Mouse (Mus musculus): ENCODE results near the gene Timd2.
"Not testable (repeated sequence)": the region's sequence is repeated elsewhere in the genome, so short reads cannot be mapped to it uniquely, and the experiment has no call there.

Timd2 gene

DNA sequence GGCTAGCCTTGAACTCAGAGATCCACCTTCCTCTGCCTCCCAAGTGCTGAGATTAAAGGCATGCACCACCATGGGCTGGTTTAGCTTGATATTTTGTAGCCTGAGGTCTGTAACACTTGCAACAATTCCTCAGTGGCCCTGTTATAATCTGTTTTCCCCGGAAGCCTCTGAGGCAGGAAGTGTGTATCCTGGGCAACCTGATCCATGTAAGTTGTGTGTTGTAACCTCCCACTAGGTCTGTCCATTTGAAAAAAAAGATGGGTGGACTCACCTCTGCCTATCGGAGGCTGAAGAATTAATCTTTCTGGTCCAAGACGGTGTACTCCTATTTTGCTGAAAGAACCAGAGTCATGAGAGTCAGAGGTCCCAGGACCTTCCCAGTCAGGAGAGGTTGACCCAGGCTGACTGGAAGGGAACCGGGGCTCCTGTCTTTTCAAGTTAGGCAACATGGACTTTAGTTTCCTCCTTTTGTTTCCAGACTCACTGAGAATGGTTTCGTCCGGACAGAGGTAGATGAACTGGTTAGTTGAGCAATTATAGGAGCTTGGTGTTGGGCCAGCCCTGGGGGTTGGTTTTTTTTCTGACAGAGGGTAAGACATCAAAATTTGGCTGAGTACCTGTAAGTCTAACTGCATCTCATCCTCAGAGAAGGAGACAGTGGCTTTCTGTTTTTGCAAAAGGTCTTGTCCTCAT is at the start of gene Timd2:
TSS of gene Timd2 (minus strand) at position 398 of the 693 bp plus-strand sequence.
- no peaks in the 10 kb centered on the region for H3K27me3 ChIP-seq (ENCODE audit: control insufficient read depth, insufficient read depth, low read length, poor library complexity, severe bottlenecking)
- no peak for DNase-seq (ENCODE audit: low read depth, low spot score)
- H3K36me3 ChIP-seq (ENCODE audit: control insufficient read depth, insufficient read depth, low read length, poor library complexity, severe bottlenecking) = no peaks in the 10 kb centered on the region

DNA sequence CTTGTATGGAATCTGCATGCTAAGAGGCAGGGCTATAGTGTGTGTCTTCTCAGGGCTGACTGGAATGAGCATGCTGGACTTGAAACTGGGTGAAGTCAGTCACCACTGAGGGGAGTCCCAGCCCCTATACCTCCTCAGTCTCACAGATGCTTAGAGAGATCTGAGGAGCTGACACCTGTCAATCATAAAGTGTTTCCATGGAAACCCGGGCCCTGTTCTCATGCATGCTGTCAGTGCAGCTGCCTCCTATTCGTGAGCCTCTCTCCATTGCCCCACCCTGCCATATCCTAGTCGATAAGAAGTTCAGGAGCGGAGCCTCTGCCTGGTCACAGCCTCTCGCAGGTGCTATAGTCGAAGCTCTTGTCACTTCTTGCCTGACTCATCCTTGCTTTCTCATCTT is 48.9 kb upstream of the Timd2 start:
- not testable (repeated sequence) for H3K36me3 ChIP-seq (ENCODE audit: control insufficient read depth, insufficient read depth, low read length, poor library complexity, severe bottlenecking); DNase-seq (ENCODE audit: low read depth, low spot score); H3K27me3 ChIP-seq (ENCODE audit: control insufficient read depth, insufficient read depth, low read length, poor library complexity, severe bottlenecking)

DNA sequence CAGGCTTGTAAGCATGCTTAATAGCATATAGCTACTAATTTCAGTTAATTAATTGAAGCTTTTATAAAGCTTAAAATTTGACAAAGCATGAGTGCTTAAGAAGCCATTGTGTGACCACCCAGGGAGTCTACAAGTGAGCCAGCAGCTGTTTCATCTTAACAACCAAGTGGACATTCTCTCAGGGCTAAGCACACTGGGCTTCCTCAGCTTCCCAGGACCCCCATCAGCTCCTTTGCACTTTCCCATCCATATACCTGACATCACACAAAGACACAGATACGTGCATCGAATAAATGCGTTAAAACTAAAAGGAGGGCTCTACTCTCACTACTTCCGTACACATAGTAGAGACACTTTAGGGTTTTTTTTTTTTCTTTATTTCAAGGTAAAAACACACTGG is 47.8 kb upstream of the Timd2 start:
- no peaks in the 10 kb centered on the region for H3K27me3 ChIP-seq (ENCODE audit: control insufficient read depth, insufficient read depth, low read length, poor library complexity, severe bottlenecking)
- no peaks in the 10 kb centered on the region for H3K36me3 ChIP-seq (ENCODE audit: control insufficient read depth, insufficient read depth, low read length, poor library complexity, severe bottlenecking)
- no peak for DNase-seq (ENCODE audit: low read depth, low spot score)

DNA sequence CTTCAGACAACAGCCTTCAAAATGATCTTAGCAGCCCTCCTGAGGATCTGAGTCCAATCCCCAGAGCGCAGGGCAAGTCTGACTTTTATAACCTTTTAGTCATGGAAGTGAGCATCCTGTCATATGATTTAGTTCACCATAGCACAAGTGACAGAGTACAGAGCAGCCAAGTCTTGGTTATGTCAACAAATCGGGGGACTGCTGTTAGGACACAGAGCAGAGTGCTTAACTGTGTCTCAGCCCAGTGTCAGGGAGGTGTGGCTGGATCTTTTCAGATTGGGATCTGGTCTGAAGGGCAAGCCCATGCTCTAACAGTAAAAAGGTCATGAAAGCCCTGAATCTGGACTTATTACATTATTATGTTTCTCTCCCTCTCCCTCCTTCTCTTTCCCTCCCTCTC is 46.8 kb upstream of the Timd2 start:
- no peaks in the 10 kb centered on the region for H3K36me3 ChIP-seq (ENCODE audit: control insufficient read depth, insufficient read depth, low read length, poor library complexity, severe bottlenecking)
- H3K27me3 ChIP-seq (ENCODE audit: control insufficient read depth, insufficient read depth, low read length, poor library complexity, severe bottlenecking) = no peaks in the 10 kb centered on the region
- no peak for DNase-seq (ENCODE audit: low read depth, low spot score)

DNA sequence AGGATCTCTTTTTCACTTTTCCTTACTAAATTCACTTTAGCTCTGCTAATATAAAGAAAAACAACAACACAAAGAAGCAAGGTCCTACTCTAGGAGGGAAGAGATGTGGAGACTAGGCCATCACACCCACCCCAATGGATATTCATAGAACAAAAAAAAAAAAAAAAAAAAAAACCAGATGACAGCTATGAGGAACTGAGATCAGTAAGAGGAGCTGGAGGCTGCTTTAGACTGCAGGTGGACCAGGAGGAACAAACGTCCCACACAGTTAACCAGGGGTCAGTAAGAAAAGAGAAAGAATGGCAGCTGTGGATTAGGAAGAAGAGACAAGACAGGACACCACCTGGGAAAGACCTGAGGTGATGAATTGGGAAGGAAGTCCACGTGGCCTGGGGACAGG is 41.1 kb upstream of the Timd2 start:
- Histone ChIP-seq H3K36me3 (ENCODE audit: control insufficient read depth, insufficient read depth, low read length, poor library complexity, severe bottlenecking) (no peaks in the 10 kb centered on the region), H3K27me3 (ENCODE audit: control insufficient read depth, insufficient read depth, low read length, poor library complexity, severe bottlenecking) (no peaks in the 10 kb centered on the region)
- DNase-seq (ENCODE audit: low read depth, low spot score) = peak; percentile 12

DNA sequence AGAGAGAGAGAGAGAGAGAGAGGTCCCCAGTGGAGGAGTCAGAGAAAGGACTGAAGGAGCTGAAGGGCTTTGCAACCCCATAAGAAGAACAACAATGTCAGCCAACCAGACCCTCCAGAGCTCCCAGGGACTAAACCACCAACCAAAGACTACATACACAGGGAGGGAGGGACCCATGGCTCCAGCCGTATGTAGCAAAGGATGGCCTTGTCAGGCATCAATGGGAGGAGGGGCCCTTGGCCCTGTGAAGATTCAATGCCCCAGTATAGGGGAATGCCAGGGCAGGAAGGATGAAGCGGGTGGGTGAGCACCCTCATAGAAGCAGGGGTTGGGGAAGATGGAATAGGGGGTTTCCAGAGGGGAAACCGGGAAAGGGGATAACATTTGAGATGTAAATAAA is 34.9 kb upstream of the Timd2 start:
- no peak for DNase-seq (ENCODE audit: low read depth, low spot score)
- no peaks in the 10 kb centered on the region for H3K36me3 ChIP-seq (ENCODE audit: control insufficient read depth, insufficient read depth, low read length, poor library complexity, severe bottlenecking)
- no peaks in the 10 kb centered on the region for H3K27me3 ChIP-seq (ENCODE audit: control insufficient read depth, insufficient read depth, low read length, poor library complexity, severe bottlenecking)

DNA sequence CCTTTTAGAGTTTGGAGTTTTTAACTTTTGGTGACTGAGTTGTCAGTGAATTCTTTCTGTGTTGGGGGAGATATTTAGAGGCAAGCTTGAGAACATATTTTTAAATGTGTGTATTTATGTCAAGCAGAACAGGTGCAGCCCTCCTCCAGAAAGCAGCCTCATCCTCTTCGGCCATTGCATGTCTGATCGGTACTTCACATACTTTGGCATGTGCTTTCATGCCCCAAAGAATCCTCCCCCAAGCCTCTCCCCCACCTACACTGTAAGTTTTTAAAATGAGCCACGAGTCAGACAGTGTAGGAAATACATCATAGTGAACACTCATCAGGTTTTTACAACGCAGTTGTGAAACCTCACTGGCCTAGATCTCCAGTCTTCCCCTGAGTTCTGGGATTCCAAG is 34.0 kb upstream of the Timd2 start:
- Histone ChIP-seq H3K27me3 (ENCODE audit: control insufficient read depth, insufficient read depth, low read length, poor library complexity, severe bottlenecking) (no peaks in the 10 kb centered on the region), H3K36me3 (ENCODE audit: control insufficient read depth, insufficient read depth, low read length, poor library complexity, severe bottlenecking) (no peaks in the 10 kb centered on the region)
- peak; percentile 8 for DNase-seq (ENCODE audit: low read depth, low spot score)

DNA sequence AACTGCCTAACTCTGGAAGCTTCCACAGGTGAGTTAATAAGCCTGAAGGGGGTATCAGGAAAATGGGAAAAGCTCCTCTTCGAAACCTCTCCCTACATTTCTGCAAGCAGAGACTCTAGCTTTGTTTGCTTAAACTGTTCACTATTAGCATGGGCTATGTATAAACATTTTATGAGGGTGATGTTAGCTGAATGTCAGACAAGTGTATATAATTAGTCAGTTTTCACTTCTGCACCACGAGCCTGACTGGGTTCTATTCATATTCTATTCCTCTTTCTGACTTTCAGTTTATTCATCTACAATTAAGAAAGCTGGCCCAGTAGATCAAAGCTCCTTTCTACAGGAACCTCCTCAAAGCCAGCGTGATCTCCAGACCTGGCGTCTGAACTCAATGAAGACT is 32.6 kb upstream of the Timd2 start:
- Histone ChIP-seq H3K27me3 (ENCODE audit: control insufficient read depth, insufficient read depth, low read length, poor library complexity, severe bottlenecking) (no peaks in the 10 kb centered on the region), H3K36me3 (ENCODE audit: control insufficient read depth, insufficient read depth, low read length, poor library complexity, severe bottlenecking) (no peaks in the 10 kb centered on the region)
- DNase-seq (ENCODE audit: low read depth, low spot score) = no peak

DNA sequence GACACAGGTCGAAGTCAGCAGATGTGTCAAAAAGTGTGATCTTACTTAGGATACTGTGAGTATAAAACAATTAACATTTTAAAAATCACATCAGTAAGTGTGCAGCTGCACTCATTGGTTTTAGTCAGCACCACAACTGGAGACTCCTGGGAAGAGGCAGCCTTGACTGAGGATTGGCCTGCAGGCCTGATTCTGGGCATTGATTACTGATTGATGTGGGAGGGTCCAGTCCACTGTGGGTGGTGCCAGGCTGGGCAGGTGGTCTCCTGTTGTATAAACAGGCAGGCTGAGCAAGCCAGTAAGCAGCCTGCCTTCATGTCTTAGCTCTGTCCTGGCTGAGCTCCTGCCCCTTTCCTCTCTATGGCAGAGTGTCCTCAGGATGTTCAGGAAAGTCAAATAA is 28.2 kb upstream of the Timd2 start, which contains the start of gene Havcr1:
TSS of gene Havcr1 (plus strand) at position 5 of the 400 bp plus-strand sequence.
- H3K36me3 ChIP-seq (ENCODE audit: control insufficient read depth, insufficient read depth, low read length, poor library complexity, severe bottlenecking); DNase-seq (ENCODE audit: low read depth, low spot score); H3K27me3 ChIP-seq (ENCODE audit: control insufficient read depth, insufficient read depth, low read length, poor library complexity, severe bottlenecking): not testable (repeated sequence)

DNA sequence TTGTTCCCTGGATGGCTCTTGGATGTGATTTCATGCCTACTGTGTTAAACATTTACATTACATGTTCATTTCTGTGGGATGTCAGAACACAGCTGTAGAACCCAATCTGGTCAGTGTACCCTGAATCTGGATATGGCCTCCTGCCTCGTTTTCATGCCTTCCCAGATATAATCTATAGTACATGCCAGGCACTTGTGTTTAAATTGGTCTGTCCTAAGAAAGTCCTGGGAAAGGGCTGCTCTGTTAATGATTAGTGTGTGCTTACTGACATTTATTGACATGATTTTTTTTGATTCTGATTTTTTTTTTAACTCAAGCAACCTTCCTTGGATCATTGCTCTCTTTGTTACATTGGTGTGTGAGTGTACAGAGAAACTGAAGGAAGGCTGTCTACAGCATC is 27.8 kb upstream of the Timd2 start:
- Histone ChIP-seq H3K36me3 (ENCODE audit: control insufficient read depth, insufficient read depth, low read length, poor library complexity, severe bottlenecking) (no peaks in the 10 kb centered on the region), H3K27me3 (ENCODE audit: control insufficient read depth, insufficient read depth, low read length, poor library complexity, severe bottlenecking) (no peaks in the 10 kb centered on the region)
- no peak for DNase-seq (ENCODE audit: low read depth, low spot score)

DNA sequence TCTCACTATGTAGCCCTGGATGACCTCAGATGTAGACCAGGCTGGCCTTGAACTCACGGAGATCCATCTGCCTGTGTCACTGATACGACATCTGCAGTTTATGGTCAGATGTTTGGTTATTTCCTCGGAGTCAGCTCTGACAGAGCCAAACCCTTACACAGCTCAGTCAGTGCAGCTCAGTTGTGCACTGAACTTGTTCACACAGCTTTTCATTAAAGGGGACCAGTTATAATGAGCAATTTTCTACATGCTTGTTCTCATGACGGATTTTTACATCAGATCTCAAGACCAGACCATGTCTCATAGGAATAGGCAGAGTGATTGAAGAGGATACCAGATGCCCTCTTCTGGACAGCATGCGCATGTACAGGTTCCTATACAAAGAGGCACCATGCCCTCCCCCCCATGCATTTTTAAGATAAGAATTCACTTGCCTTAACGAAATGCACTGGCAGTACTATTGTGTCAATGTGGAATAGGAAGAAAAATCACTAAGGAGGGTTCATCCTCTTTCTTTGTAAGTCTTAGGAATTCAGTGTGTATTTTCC is 26.5 kb upstream of the Timd2 start:
- peak; percentile 54 for DNase-seq (ENCODE audit: low read depth, low spot score)
- H3K27me3 ChIP-seq (ENCODE audit: control insufficient read depth, insufficient read depth, low read length, poor library complexity, severe bottlenecking) = no peaks in the 10 kb centered on the region
- no peaks in the 10 kb centered on the region for H3K36me3 ChIP-seq (ENCODE audit: control insufficient read depth, insufficient read depth, low read length, poor library complexity, severe bottlenecking)

DNA sequence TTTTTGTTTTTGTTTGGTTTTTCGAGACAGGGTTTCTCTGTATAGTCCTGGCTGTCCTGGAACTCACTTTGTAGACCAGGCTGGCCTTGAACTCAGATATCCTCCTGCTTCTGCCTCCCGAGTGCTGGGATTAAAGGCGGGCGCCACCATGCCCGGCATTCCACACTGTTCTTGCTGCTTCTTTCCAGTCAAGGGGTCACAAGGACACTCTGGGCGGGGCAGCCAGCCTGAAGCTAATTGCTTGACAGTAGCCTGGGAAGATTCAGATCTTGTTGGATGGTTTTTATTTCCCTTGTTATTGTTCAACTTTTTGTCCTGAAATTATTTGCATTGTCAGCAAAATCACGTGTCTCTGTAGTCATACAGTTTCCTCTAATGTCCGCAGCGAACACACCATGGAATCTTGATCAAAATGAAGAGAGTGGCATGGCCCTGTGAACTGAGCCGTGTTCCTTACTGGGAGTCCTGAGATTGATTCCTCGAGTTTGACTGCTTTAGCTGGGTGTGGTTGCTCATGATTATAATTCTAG is 24.7 kb upstream of the Timd2 start:
- Histone ChIP-seq H3K27me3 (ENCODE audit: control insufficient read depth, insufficient read depth, low read length, poor library complexity, severe bottlenecking) (no peaks in the 10 kb centered on the region), H3K36me3 (ENCODE audit: control insufficient read depth, insufficient read depth, low read length, poor library complexity, severe bottlenecking) (no peaks in the 10 kb centered on the region)
- no peak for DNase-seq (ENCODE audit: low read depth, low spot score)

DNA sequence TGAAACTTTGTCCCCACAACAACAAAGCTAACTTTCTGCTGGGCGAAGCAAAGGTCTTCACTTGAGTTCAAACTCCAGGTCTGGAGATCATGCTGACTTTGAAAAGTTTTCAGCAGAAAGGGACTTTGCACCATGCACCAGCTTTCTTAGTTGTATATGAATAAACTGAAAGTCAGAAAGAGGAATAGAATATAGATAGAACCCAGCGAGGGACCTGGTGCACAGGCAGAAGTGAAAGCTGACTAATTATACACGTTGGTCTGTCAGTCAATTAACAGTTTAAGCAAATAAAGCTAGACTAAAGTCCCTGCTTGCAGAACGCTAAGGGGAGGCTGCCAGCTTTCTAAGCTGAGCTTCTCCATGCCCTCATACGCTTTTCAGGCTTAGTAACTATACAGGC is 8.0 kb downstream of the Timd2 start:
- peak; percentile 45 for DNase-seq (ENCODE audit: low read depth, low spot score)
- Histone ChIP-seq H3K27me3 (ENCODE audit: control insufficient read depth, insufficient read depth, low read length, poor library complexity, severe bottlenecking) (no peaks in the 10 kb centered on the region), H3K36me3 (ENCODE audit: control insufficient read depth, insufficient read depth, low read length, poor library complexity, severe bottlenecking) (no peaks in the 10 kb centered on the region)

DNA sequence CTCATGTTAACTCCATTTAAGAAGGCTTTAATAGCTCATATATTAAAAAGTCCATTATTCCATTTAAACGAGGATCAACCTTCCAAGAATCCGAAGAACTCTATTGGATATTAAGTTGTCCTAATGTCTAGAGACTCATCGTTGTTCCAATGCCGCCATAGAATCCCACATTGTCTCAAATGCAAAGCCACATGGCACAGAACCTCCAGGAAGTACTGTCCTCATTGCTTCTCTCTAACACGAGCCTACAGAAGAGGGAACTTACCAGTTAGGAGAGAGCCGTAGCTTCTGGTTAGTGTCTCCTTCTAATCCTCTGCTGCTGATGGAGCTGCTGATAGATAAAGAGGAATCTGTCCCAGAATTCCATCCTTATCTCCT is 8.6 kb downstream of the Timd2 start:
- Histone ChIP-seq H3K36me3 (ENCODE audit: control insufficient read depth, insufficient read depth, low read length, poor library complexity, severe bottlenecking) (no peaks in the 10 kb centered on the region), H3K27me3 (ENCODE audit: control insufficient read depth, insufficient read depth, low read length, poor library complexity, severe bottlenecking) (no peaks in the 10 kb centered on the region)
- DNase-seq (ENCODE audit: low read depth, low spot score) = no peak

DNA sequence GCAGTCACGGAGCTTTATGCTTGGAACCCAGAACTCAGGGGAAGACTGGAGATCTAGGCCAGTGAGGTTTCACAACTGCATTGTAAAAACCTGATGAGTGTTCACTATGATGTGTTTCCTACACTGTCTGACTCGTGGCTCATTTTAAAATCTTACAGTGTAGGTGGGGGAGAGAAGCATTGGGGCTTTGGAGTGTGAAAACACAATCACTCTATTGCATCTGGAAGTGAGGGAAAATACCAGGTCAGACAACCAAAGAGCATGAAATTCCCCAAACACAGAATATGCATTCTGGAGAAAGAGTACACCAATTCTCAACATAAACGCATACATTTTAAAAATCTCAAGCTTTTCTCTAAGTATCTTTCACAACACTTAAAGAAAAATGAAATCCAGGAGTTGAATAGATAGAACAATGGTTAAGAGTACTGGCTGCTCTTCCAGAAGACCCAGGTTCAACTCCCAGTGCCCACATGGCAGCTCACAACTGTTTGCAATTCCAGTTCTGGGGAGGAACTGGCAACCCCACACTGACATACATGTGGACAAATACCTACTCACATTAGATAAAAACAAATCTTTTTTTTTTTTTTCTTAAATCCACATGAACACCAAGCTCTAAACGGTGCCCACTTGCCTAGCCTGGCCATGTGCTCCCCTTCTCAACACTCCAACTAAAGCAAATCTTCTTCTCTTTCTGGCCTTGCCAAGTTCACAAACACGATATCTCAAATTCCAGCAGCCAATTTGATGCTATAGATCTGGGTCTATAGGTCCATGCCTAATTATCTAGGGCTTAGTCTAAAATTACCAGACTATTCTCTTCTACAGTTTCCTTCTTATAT is 9.2 kb downstream of the Timd2 start:
- H3K27me3 ChIP-seq (ENCODE audit: control insufficient read depth, insufficient read depth, low read length, poor library complexity, severe bottlenecking) = no peaks in the 10 kb centered on the region
- no peaks in the 10 kb centered on the region for H3K36me3 ChIP-seq (ENCODE audit: control insufficient read depth, insufficient read depth, low read length, poor library complexity, severe bottlenecking)
- no peak for DNase-seq (ENCODE audit: low read depth, low spot score)

Data from splenic B cell, adult 2 months (primary cell).